Comparison of ENCODE assay signal across 7 mouse cellular contexts in the genomic region with DNA sequence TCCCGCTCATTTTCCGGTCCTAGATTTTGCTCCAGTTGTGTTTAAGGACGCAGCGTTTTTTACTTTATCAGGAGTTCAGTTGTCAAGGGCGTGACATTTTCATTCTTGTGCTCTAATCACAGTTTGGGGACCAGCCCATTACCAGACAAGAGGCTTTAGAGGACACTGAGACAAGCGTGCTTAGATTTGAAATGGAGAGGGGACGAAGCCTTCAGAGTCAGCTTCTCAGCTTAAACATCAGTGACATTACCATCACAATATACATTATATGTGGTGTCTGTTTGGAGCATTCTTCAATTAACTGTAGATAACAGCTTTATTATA. TPM values are rescaled to one million over a fixed set of nuclear protein-coding genes. Genes with fewer than 3 reads are reported as not detected.
A peak's percentile ranks its signal among the peaks of the same experiment; 100 is the strongest.
DNase-seq lines count a peak whose midpoint lies in the region; ATAC-seq and TF ChIP-seq lines count a peak whose summit lies in the region.

No protein-coding gene starts in this region.

- H3K27me3 ChIP-seq in lung, embryonic 16.5 days (ENCODE audit: control insufficient read depth, insufficient read depth, low read depth, low read length) = no peaks in the 10 kb centered on the region
- H3K27me3 ChIP-seq in embryonic facial prominence, embryonic 12.5 days = no peaks in the 10 kb centered on the region
- no peaks in the 10 kb centered on the region for H3K27me3 ChIP-seq in limb, embryonic 14.5 days (ENCODE audit: control insufficient read depth, insufficient read depth, low read length)
- no peaks in the 10 kb centered on the region for H3K27me3 ChIP-seq in stomach, embryonic 15.5 days (replicated peaks)

- peak overlapping the region; percentile 99 for H3K9ac ChIP-seq in lung, embryonic 16.5 days (ENCODE audit: low read length)
- H3K9ac ChIP-seq in embryonic facial prominence, embryonic 12.5 days = peak overlapping the region; percentile 98
- H3K9ac ChIP-seq in limb, embryonic 14.5 days (ENCODE audit: low read depth, low read length, severe bottlenecking) = peak overlapping the region; percentile 100
- peak overlapping the region; percentile 99 for H3K9ac ChIP-seq in stomach, embryonic 15.5 days

- no peaks in the 10 kb centered on the region for H3K36me3 ChIP-seq in lung, embryonic 16.5 days (ENCODE audit: control insufficient read depth, insufficient read depth, low read length)
- H3K36me3 ChIP-seq in embryonic facial prominence, embryonic 12.5 days = no peaks in the 10 kb centered on the region
- H3K36me3 ChIP-seq in limb, embryonic 14.5 days (ENCODE audit: control insufficient read depth, insufficient read depth, low read length) = no peaks in the 10 kb centered on the region
- no peaks in the 10 kb centered on the region for H3K36me3 ChIP-seq in stomach, embryonic 15.5 days

- ATAC-seq in lung, embryonic 16.5 days (ENCODE audit: low read depth) = 0 out of 2 replicates have a peak, but pooled peaks have one; percentile 3
- ATAC-seq in embryonic facial prominence, embryonic 12.5 days (ENCODE audit: insufficient number of reproducible peaks, insufficient read depth, low FRiP score, low TSS enrichment) = no peak
- no peak for ATAC-seq in limb, embryonic 14.5 days (ENCODE audit: low FRiP score, low read depth)
- ATAC-seq in stomach, embryonic 15.5 days (ENCODE audit: insufficient read depth, low FRiP score, low read depth) = no peak

- no peaks in the 10 kb centered on the region for H3K9me3 ChIP-seq in lung, embryonic 16.5 days (ENCODE audit: control insufficient read depth, low read length)
- H3K9me3 ChIP-seq in embryonic facial prominence, embryonic 12.5 days = 0 out of 2 replicates have a peak, but pooled peaks cover 5% of the 10 kb centered on the region
- H3K9me3 ChIP-seq in limb, embryonic 14.5 days (ENCODE audit: control insufficient read depth, low read length) = 0 out of 2 replicates have a peak, but pooled peaks cover 7% of the 10 kb centered on the region
- H3K9me3 ChIP-seq in stomach, embryonic 15.5 days = no peaks in the 10 kb centered on the region

- peaks cover 8% of the 10 kb centered on the region for H3K4me1 ChIP-seq in lung, embryonic 16.5 days (replicated peaks; ENCODE audit: control insufficient read depth, insufficient read depth, low read length)
- peaks cover 12% of the 10 kb centered on the region; the same call in 1 of the 2 replicates for H3K4me1 ChIP-seq in embryonic facial prominence, embryonic 12.5 days
- H3K4me1 ChIP-seq in limb, embryonic 14.5 days (ENCODE audit: control insufficient read depth, insufficient read depth, low read length) = peaks cover 5% of the 10 kb centered on the region; the same call in 1 of the 2 replicates
- H3K4me1 ChIP-seq in stomach, embryonic 15.5 days = peaks cover 3% of the 10 kb centered on the region

- no peak for TF ChIP-seq POLR2A in limb, embryonic 14.5 days (IDR thresholded peaks at IDR 0.05; ENCODE audit: borderline replicate concordance, extremely low read depth, insufficient read depth, insufficient read length)

- 2% methylated on average over 7 of the region's 7 CpGs for WGBS in lung, embryonic 16.5 days
- WGBS in embryonic facial prominence, embryonic 12.5 days = 3% methylated on average over 7 of the region's 7 CpGs
- WGBS in limb, embryonic 14.5 days = 5% methylated on average over 7 of the region's 7 CpGs
- WGBS in stomach, embryonic 15.5 days = 1% methylated on average over 7 of the region's 7 CpGs

- peak overlapping the region; percentile 94 for H3K27ac ChIP-seq in lung, embryonic 16.5 days (ENCODE audit: low read length)
- peak overlapping the region; percentile 94; the same call in 1 of the 2 replicates for H3K27ac ChIP-seq in embryonic facial prominence, embryonic 12.5 days
- H3K27ac ChIP-seq in limb, embryonic 14.5 days (replicated peaks; ENCODE audit: low read depth, low read length) = peak overlapping the region; percentile 92
- H3K27ac ChIP-seq in stomach, embryonic 15.5 days = peak overlapping the region; percentile 94

- peak overlapping the region; percentile 87 for H3K4me3 ChIP-seq in lung, embryonic 16.5 days (ENCODE audit: low read length)
- H3K4me3 ChIP-seq in embryonic facial prominence, embryonic 12.5 days = peak overlapping the region; percentile 95
- H3K4me3 ChIP-seq in limb, embryonic 14.5 days (replicated peaks; ENCODE audit: low read length) = peak overlapping the region; percentile 100
- H3K4me3 ChIP-seq in stomach, embryonic 15.5 days (replicated peaks) = peak overlapping the region; percentile 97

- DNase-seq in lung, postnatal 4 days = no peak
- no peak for DNase-seq in limb, embryonic 14.5 days (ENCODE audit: low spot score)
- no peak for DNase-seq in layer of hippocampus, adult 8-10 months (ENCODE audit: low spot score in 2 of 2)
- DNase-seq in kidney, postnatal 25 days = no peak

- H3K4me2 ChIP-seq in lung, embryonic 16.5 days (ENCODE audit: low read depth, low read length) = peak overlapping the region; percentile 62
- H3K4me2 ChIP-seq in embryonic facial prominence, embryonic 12.5 days (replicated peaks) = peak overlapping the region; percentile 81
- peak overlapping the region; percentile 78 for H3K4me2 ChIP-seq in limb, embryonic 14.5 days (replicated peaks; ENCODE audit: low read depth, low read length, severe bottlenecking)
- H3K4me2 ChIP-seq in stomach, embryonic 15.5 days = peak overlapping the region; percentile 68

RNA-seq across cellular contexts. Expression of gene Mtmr2, which starts 1.4 kb away (rescaled TPM):
- polyA plus RNA-seq in lung, embryonic 16.5 days (2015; fragmentation: Nextera tagmentation; extraction: Ambion mirVana) = 84.1 and 88.3 TPM in 2 replicates
- polyA plus RNA-seq in embryonic facial prominence, embryonic 12.5 days (2016; fragmentation: Nextera tagmentation; extraction: Ambion mirVana) = 81.3 and 82.8 TPM in 2 replicates
- polyA plus RNA-seq in limb, embryonic 14.5 days (2012; rRNA removed) = 25.6 and 27.3 TPM in 2 replicates
- 74.0 and 77.4 TPM in 2 replicates for polyA plus RNA-seq in limb, embryonic 14.5 days (2014; fragmentation: Nextera tagmentation; extraction: Ambion mirVana)
- 67.3 and 73.1 TPM in 2 replicates for polyA plus RNA-seq in stomach, embryonic 15.5 days (2015; fragmentation: Nextera tagmentation; extraction: Ambion mirVana)
- total RNA-seq in layer of hippocampus, adult 8-10 months (2022) = 10 to 100 TPM; 52.4 to 61.2 (median 56.4) TPM
